Mouse (Mus musculus) adrenal gland, adult 10 weeks (tissue): ENCODE results near the gene Gm14743. TPM values are rescaled to one million over a fixed set of nuclear protein-coding genes. Genes with fewer than 3 reads are reported as not detected.

Experiments used
- polyA plus RNA-seq: library from polyadenylated mRNA; stranded (reverse); fragments of 350-450 nt; fragmentation: Illumina TruSeq; extraction: RNeasy Lipid Tissue Mini Kit (QIAGEN cat#74804); gene quantifications from one replicate; pipeline ENCODE4 v1.2.3, GENCODE M21; 2014; ENCODE audit warnings: low read depth, low replicate concordance

Gene Gm14743
- not detected for polyA plus RNA-seq

DNA sequence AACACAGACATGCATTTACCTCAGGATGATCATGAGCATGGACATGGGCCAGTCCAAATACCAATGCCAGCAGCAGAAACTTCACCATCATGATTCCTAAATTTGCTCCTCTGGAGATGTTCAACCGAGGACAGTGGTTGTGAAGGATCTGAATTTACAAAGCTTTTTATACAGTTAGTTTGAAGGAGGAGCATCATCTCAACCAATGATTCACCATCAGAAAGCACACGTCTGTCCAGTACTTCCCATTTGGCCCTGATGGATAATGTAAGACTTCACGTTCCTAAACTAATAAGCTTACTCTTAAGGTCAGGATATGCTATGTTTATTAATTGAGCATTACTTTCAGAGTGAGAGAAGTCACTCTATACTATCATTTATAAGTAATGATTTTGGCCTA, at the start of gene Gm14743:
Gm14743 (minus strand) TSS at position 101 of the 400 bp plus-strand sequence.

Other genes starting within 250 kb of the Gm14743 start
- not detected for gene Obp1a, start 154.5 kb downstream of the Gm14743 start, polyA plus RNA-seq
- not detected for gene Gm5938, start 120.5 kb downstream of the Gm14743 start, polyA plus RNA-seq
- not detected for gene Obp1b, start 59.1 kb downstream of the Gm14743 start, polyA plus RNA-seq
- gene 4930480E11Rik, start 123.7 kb upstream of the Gm14743 start, polyA plus RNA-seq = not detected